Mouse (Mus musculus): ENCODE results near the gene Ltc4s.

GRCm38 (mm10) chr11:50206037-50206436 is 32.4 kb downstream of the Ltc4s start:
- TF ChIP-seq GATA1 (IDR thresholded peaks at IDR 0.05; ENCODE audit: borderline replicate concordance, low read length) (no peak), CTCF (IDR thresholded peaks at IDR 0.05; ENCODE audit: low read depth, low read length) (no peak), TAL1 (conservative IDR thresholded peaks at IDR 0.05; ENCODE audit: low read depth, low read length) (no peak), POLR2AphosphoS5 (IDR thresholded peaks at IDR 0.05; ENCODE audit: insufficient replicate concordance, low read depth, low read length) (no peak), GATA2 (IDR thresholded peaks at IDR 0.05; ENCODE audit: borderline replicate concordance, low read depth, low read length) (no peak)
